Mouse (Mus musculus) right cerebral cortex, postnatal 25 days (tissue): ENCODE data around the gene Cacna2d3.
A peak's percentile ranks its signal among the peaks of the same experiment; 100 is the strongest.

Source experiments
- DNase-seq: peaks from one replicate; pipeline ENCODE4 v3.0.0; 2022

Gene Cacna2d3

DNA sequence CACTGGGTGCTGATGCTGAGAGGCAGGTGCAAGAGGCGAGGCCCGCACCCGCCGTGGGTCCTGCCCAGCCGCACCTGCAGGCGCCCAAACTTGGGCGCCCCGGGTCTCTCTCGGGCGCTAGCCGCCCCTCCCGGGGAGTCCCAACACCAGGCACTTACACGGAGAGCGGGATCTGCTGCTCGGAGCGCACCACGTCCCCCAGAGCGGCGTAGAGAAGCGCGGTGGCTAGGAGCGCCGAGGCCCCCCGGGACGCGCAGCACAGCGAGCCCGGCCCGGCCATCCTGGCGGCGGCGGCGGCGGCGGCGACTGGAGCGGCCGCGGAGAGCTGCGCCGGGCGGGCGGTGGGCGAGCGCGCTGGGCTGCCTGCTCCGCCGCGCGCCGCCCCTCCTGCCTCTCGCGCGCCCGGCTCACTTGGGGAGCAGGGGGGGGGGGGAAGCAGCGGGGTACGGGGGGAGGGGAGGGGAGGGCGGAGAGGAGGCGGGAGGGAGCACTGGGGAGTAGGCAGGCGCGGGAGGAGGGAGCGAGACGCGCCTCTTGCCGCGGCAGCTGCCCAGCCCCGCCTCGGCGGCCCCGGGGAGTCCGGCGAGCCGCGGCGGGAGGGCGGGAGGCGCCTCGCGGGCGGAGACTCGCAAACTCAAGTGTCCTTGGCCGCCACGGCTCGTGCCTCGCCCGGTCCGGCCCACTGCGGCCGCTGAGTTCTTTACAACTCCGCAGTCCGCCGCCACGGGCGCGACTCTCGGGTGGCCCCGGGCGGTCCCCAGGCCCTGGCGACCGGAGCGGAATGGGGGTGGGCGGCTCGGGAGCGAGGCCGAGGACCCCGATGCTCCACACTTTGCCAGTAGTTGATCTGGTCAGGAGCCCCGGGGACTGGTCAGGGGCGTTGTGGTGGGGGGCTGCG, at the start of gene Cacna2d3:
Cacna2d3 (minus strand) TSS at position 377 of the 898 bp plus-strand sequence.
- DNase-seq: peak; percentile 79

DNA sequence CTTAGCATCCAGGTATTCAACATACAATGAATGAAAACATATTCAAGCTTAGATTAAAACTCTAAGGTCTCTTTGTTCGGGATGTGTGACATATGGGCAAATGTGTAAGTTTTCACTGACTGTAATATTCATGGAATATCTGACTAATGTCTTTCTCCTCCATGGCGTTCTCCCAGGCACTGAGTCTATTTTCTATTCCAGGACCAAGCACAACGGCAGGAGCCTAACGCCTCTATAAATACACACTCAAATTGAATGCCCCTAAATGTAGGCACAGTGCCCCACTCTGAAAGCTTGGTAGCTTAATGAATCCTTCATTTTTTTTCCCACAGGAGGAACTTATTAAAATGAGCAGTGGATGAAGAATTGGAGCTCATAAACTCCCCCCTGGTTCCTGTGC, 47.8 kb upstream of the Cacna2d3 start:
- DNase-seq: peak; percentile 31

DNA sequence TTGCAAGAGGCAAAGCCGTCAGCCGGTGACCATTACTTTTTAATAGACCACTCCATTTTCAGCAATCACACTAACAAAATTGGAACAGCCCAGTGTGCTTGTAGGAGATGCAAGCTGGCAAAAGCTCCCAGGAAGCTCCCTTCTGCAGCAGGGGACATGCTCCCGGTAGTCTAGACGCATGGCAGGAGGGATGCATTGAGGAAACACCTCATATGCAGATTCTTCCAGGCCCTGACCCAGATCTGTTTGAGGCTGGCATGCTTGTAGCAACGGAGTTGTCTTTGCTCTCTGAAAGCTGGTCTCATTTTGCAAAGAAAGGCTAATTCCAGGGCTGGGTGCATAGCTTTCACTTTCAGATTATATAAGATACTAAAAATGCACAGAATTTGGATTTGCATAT, 31.2 kb upstream of the Cacna2d3 start:
- peak; percentile 16 for DNase-seq

DNA sequence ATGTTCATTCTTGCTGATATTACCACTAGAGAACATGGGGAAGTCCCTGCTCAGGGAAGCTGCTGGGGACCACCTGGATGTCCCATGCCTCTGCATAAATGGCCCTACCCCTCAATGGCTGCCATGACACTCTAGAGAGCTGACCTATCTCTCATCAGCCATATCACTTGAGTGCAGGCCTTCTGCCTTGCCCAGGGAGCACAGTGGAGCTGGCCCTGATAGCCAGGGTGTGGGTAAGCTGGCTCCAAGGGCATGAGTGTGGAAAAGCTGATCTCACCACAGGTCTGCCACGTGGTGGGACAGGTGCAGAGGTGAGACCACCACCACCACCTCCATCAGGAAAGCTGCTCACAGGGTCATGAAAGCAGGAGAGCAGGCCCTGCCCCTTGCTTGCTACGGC, 17.1 kb upstream of the Cacna2d3 start:
- DNase-seq: no peak

DNA sequence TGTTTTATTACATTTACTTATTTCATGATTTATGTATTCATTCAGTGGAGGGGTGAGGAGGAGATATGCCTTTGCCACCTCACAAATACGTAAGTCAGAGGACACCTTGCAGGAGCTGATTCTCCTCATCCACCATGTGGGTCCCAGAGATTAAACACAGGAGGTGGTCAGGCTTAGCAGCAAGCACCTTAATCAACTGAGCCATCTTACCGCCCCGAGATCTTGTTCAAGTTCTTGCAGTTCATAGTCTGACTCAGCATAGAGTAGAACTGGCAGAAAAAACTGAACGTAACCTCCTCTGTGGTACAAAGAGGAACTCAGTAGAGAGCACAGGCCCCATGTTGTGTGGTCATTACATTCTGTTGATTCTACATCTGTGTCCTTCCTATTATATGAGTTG, 8.6 kb upstream of the Cacna2d3 start:
- DNase-seq: no peak

DNA sequence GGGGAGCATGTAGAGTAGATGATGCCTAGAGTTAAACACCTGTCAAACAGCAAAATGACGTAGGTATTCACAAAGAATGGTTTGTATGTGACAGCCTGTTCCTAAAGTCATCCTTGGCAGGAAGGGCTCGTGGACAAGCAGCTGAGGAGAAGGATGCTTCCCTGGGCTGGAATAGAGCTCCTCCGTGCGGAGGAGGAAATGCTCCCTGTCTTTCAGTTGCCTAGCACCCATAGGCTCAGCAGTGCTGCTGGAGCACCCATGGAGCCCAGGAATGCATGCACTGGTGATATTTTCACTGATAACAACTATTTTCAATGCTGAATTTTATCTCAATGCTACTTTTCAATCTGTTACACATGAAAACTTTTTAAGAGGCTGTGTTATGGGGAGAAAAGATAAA, 7.3 kb upstream of the Cacna2d3 start:
- no peak for DNase-seq

DNA sequence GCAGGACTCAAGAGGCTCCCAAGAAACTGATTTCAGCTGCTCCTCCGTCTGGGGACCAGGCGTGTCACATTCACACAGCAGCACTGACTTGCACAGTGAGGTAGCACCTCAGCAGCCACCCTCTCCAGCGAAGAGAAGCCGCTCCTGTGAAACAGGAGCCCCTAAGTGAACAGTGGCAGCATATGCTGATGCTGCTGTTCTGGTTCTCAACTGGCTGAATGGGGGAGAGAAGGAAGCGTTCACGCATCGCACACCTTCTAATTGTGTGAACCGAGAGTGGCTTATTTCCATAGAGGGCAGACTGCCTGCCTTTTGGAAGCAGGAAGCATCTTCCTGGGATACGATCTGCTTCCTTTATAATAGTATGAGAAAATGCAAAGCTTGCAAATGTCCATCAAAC, 5.9 kb upstream of the Cacna2d3 start:
- DNase-seq: no peak

DNA sequence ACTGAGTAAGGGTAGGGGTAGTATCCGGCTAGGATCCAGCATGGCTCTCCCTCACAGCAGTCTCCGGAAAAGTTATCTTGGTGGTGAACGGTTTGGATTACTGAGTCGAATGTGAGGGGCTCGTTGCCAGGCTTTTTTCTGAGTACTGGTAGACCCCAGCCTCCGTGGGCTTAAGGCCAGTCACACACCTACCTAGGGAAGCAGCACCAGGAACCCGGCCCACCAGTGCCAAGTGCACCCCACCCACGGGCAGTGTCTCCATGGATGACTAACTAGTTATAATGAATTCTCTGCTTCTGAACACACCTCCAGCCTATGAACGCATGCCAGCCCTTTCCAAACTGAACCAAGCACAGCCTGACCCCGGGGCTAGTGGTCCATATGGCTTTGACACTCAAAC, 1.6 kb upstream of the Cacna2d3 start:
- DNase-seq: peak; percentile 49

DNA sequence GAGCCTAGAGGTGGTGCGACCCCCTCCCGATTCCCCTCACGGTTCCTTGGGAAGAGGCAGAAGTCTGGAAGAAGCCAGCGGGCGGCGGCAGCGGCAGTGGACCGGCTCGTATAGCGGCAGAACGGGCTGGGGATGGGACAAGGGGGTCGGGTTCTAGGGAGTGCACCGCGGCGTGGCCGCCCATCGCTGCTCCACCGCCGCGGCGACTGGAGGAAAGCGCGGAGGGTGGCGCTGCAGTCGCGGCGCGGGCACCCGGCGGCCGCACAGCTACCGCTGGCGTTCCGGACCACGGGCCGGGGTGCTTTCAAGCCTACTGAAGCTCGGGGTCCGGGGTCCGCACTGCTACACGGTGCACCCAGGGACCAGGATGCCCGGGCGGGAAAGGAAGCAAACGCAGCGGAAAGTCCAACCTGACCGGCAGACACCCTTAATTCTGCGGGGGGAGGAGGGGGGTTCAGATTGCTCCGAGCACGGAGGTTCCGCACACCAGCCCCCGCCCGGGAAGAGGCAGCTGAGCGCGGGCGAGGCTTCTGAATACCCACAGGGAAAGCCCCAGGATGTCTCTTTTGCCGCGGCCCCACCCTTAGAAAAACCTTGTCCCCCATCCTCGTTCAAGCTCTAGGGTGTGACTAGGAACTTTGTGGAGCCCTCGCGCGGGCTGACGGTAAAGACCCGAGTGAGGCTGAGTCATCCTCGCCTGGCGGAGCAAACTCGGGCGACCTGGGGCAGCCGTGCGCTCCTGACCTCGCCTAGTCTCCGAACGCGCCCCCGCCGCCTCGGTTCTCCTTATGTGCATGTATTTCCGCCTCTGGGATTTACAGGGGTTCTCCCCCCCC, 940 bp upstream of the Cacna2d3 start:
- DNase-seq: peak; percentile 62

DNA sequence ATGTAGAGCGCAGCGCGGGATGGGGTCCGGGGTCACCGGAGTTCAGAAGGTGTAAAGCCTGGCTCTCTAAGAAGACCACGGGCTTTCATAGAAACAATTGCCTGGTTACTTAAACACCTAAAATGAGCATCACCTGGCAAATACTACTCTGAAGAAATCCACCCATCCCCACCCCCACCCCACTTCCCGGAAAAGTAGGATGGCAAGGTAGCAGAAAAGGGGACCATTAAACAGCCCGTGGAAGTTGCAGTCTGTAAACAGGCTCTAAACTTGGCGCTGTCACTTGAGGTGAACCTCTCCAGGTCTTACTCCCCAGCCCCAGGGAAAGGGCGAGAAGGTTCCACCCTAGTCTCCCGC, 555 bp downstream of the Cacna2d3 start:
- no peak for DNase-seq

DNA sequence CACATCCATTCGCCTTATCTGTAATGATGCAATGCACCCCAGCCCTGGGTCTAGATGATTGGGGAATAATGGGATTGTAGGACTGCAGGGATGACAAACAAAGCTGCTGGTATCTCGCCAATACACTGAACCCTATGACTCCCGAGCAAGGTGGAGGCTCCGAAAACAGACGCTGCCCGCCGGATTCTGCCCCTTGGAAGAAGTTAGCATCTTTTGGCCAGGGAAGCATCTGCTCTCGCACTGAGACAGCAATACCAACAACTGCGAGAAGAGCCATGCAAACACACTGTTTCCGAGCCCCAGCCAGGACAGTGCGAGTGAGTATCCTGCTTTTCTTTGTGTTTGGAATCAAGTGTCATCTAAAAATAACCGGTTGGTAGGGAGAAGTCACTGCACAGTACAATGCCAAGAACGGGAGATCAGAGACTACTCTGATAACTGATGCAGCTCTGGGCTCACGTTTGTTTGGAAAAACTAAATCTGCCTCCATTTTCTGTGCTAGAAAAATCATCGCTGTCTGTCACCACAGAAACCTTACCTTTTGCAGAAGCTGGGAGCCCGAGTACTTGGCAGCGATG, 1.2 kb downstream of the Cacna2d3 start:
- DNase-seq: no peak

DNA sequence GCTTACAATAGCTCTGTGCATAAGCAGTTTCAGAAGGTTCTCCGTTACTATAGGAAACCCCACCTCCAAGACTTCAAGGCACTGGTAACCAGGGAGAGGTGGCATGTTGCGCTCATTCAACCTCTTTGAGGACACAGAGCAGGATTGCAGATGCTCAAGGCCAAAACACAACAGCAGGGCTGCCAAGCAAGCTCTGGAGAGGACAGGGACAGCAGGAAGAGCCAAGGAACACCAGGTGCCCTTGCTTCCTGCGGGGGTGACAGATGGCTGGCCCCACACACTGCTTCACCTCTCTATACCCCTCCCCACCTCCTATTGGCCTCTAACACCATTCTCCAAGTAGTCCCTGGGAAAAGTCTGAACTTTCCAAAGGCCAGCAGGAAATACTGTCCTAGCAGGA, 9.0 kb downstream of the Cacna2d3 start:
- DNase-seq: no peak

DNA sequence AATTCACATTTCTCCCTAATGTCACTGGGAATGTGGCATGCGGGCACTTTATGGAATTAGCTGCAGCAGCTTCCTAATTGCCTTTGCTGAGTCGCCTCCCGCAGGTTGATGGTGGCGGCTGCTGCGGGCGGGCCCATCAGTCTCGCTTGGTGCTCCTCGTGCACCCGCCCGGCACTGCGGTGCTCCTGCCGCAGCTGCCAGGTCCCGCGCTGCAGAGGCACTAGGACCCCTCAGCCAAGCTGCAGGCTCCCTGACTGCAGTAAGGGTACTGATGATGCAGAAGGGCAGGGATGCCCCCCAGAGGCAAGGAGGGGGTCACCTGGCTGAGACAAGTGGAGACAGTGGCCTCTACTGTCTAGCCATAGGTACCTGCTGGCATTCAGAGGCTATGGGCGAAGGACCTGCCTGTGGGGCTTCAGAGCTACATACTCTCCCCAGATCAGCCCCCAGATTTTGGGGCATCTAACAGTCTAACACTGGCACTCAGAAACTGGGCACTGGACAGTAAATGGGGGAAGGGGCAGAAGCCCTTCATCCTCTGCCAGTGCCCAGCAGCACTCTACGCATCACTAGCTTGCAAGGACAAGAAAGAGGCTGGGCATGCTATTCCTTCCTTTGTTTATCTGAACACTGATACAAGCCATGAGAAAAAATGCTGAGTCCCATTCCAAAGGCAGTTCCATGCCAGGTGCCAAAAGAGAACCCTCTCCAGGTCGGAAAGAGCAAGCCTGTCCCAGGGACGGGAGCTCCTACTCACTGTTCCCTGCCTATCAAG, 13.9 kb downstream of the Cacna2d3 start:
- DNase-seq: no peak

DNA sequence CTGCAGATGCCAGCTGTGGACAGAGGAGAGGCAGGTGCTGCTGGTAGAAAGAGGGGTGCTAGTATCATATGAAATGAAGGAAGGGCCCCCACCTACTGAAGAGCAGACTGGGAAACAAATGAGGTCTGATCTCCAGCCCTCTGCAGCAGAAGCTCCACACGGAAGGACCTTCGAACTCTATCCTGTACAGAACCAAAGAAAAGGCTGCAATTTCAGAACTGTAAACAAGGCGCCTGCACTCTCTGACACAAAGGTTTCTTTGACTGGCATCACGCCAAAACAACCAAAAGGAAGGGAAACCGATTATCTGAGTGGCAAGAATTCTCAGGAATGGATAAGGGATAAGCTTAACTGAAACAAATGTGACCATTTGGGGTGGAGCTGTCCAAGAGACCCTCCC, 18.9 kb downstream of the Cacna2d3 start:
- DNase-seq: no peak

DNA sequence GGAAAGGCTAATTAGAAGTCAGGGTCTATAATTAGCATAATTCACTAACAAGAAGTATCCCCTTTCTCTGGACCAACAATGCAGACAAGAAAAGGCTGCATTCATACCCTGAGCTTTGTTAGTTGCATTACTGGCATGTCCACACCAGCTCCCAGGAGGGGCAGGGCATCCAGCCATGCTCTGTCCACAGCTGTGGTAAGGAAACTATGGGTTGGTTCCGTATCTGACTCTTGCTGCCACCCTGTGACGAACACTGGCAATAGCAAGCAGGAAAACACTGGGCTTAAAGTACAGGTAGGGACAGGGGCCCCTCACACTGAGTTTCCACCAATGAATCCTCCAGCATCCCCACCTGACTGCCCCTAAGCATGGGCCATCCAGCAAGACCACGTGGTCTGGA, 25.5 kb downstream of the Cacna2d3 start:
- peak; percentile 52 for DNase-seq

DNA sequence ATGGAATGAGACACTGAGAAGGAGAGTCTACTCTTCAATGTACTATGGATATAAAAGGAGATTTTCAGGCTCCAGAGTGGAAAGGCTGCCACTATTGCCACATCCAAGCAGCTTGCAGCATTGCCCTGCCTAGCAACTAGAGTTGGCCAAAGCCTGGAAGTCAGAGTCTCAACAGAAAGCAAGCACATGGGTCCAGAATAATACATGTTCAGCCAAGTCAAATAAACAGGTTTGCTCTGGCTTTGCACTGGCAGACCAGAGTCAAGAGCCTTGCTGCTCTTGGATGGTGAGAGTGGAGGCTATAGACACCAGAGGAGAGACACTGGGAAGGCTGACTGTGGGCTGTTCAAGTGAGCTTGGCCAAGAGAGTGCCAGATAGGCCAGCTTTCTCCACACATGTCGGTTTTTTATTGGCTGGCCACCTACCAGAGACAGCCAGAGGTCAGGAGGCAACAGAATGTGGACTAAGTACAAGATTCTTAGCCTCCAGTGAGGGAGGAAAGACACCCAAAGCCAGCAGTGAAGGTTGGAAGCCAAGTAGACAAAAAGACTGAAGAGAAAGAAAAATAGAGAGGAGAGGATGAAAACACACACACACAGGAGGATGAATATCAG, 49.1 kb downstream of the Cacna2d3 start:
- no peak for DNase-seq

DNA sequence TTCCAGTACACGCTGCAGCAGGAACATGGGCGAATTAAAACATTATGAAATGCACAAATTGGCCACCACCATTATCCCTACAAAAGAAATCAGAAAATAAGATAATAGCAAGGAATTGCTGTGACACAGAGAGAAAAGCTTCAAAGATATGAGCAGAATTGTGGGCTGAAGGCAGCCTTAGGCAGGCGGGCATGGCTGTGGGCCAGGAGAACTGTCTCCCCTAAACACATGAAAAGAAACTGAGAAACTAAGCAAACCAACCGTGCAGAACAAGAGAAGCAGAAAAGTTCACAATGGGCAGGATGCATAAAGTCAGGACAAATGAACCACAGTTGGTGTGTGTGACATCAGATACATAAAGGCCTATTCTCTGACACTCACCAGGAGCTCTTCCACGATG, 51.8 kb downstream of the Cacna2d3 start:
- no peak for DNase-seq

DNA sequence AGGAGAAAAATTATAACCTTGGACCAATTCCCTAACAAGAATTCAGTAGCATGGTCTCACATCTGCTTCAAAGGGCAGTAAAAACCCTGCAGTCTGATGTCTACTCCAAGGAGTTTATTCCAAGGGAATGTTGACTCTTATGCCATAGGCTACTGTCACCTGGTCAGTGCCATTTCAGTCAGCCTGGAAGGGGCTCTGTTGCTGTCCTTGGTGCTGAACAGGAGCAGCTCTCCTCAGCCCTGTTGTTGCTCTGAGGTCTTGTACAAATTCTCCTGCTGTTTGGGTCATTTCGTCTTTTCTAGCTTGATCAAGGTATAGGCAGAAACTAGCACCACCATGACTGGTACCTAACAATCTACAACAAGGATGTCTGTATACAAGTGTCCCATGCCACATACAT, 64.7 kb downstream of the Cacna2d3 start:
- DNase-seq: no peak

DNA sequence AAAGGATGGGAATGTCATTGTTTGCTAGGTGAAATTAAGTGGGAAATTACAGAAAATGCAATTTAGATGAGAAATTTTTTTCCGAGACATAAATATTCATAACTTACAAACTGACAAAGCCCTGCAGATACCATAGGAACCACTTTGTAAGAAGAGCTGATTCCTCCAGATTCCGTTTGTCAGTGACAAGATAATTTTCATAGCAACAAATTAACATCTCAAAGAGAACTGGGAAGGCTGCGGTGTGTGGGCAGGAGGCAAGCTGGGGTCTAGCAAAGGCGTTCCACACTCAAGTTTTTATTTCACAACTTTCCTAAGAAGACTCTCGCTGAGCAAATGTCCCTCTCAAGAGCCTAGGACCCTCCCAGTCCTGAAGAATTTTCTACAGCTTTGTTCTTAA, 71.1 kb downstream of the Cacna2d3 start:
- DNase-seq: no peak

DNA sequence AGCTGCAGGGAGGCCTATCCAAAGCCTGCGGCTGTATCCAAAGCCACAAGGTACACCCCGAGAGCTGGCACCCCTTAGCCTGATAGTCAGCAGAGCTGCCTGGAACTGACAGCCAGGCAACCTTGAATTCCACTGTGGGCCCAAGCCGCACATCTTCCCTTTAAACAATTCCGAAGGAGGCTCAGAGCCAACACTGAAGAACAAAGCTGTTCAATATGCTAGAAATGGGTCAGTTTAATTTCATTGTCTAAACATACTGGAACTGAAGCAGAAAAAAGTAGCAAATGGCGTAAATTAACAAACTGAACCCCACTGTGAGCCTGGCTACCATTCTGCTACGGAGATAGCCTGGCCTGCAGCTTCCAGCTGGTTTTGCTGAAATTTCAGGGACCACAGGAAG, 72.9 kb downstream of the Cacna2d3 start:
- no peak for DNase-seq

DNA sequence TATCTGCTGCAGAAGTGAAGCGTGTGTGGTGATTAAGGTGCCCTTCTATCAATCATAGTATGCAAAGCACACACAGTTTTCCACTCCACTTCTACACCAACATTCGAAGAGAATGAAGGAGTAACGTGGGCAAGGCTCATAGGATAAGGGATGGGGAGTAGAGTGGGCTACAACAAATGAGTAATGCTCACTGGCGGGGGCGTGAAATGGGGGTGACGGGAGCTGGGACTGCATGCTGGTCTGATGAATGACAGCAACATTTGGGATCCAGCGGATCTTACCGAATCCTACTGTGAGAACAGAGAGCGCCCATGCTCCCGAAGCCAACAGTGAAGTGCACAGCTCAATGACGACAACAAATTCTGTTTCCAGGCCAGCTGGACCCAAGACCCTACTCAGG, 76.2 kb downstream of the Cacna2d3 start:
- DNase-seq: no peak

DNA sequence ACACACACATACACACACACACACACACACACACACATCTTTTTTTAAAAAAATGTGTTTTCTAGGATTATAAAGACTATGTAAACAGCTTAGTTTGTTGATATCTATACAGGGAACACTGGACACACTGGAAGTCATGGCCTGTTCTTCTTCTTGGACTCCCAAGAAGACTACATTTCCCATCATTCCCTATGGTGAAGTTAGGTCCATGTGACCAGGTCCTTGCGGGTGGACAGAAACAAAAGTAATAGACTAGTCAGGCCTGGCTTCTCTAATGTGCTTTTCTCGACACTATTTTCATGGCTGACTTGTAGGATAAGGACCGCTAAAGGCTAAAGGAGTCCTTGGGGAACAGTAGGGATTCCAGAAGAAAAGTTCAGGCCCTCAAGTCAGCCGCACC, 78.4 kb downstream of the Cacna2d3 start:
- no peak for DNase-seq

DNA sequence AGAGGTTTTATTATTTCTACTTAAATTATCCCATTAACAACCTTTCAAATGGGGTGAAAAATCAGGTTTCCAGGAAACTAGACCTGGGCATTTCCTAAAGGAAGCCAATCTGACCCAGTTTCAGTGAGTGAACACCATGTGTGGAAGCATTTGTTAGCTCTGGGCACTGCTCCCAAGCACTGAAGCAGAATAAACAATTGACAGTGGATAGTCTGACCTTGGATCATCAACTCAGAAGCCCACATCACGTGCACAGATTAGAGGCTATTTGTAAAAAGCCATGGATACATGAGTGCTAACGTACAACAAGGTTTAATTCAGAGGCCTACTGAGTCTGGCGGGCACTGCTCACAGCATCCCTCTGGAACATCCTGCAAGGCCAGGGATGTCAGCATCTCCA, 82.4 kb downstream of the Cacna2d3 start:
- DNase-seq: no peak
